Mouse (Mus musculus) bone marrow, adult 2 months (tissue): ENCODE results near the gene Gm884. TPM values are rescaled to one million over a fixed set of nuclear protein-coding genes. Genes with fewer than 3 reads are reported as not detected.
"Not testable (repeated sequence)": the region's sequence is repeated elsewhere in the genome, so short reads cannot be mapped to it uniquely, and the experiment has no call there.

Experiments
- H3K27ac ChIP-seq: fragments of 200-500 bp; 2 replicates; pipeline ENCODE4 v1.5.1; 2012; ENCODE audit warnings: low read depth, mild to moderate bottlenecking, control low read depth, inconsistent platforms, low read length; ENCODE audit not compliant: control insufficient read depth, poor library complexity, insufficient read depth
- H3K4me1 ChIP-seq: fragments of 200-500 bp; 2 replicates; pipeline ENCODE4 v1.6.1; 2011; ENCODE audit warnings: low read length; ENCODE audit not compliant: control insufficient read depth, insufficient read depth
- H3K4me3 ChIP-seq: fragments of 200-500 bp; replicated peaks from 2 replicates; pipeline ENCODE3; 2011; ENCODE audit warnings: mild to moderate bottlenecking, low read depth, low read length, control low read depth; ENCODE audit not compliant: control insufficient read depth
- CTCF ChIP-seq: fragments of 200-500 bp; IDR thresholded peaks from 2 replicates; pipeline ENCODE4 v1.5.1; 2011; ENCODE audit warnings: low read length, control low read depth; ENCODE audit not compliant: control insufficient read depth, insufficient read depth
- POLR2A ChIP-seq: fragments of 200-500 bp; IDR thresholded peaks from 2 replicates; pipeline ENCODE4 v1.6.1; 2011; ENCODE audit warnings: low read depth, mild to moderate bottlenecking, control low read depth, low read length, borderline replicate concordance; ENCODE audit not compliant: control insufficient read depth
- WGBS: fragments of 180-500 bp; shearing (Covaris S2); methylation state at CpG from one replicate; pipeline ENCODE4 v1.1.7; 2018; 5-methylcytosine and 5-hydroxymethylcytosine counted together
- polyA plus RNA-seq: library from polyadenylated mRNA; stranded (reverse); fragments of >200 nt; gene quantifications from 2 replicates; pipeline ENCODE4 v1.2.4, GENCODE M21; 2011; ENCODE audit warnings: low replicate concordance; ENCODE audit not compliant: missing spikeins, insufficient read depth, insufficient read length

Gm884 gene
- polyA plus RNA-seq, 1 experiment, result not detected

DNA sequence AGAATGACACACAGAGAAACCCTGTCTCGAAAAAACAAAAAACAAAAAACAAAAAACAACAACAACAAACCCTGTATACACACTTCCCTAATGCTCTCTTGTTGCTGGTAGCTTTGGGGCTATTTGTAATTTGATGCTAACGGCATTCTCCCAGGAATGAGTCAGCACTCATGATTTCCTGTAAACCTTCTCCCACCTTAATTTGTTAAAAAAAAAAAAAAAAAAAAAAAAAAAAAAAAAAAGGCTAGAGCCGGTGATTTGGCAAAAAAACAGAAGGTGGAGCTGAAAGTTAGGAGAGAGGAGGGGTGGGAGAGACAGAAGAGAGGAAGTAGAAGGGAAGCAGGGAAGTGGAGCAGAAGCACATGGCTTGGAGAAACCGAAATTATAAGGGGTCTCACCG is 14.3 kb downstream of the Gm884 start:
- no peak overlapping the region for H3K27ac ChIP-seq
- WGBS, result 11% methylated on average over 5 of the region's 5 CpGs
- no peak overlapping the region for H3K4me3 ChIP-seq
- TF ChIP-seq CTCF (no peak), POLR2A (no peak)
- H3K4me1 ChIP-seq, result no peaks in the 10 kb centered on the region; the same call in 1 of the 2 replicates

DNA sequence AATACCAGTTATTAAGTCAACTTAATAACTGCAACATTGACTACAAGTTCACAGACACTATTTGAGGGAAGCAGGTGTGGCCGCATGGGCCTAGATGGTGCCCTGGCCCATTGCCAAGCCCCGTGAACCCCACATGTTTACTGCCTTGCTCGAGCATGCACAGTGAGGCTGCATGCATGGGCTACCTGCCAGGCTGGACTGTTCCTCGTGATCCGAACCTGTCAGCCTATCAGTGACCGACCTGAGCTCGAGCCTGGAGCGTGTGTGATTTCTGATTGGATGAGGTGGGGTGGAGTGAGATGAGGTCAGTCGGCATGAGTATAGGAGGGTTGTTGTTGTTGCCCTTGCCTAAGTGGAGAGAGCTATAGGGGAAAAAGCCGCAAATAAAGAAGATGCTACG is 42.6 kb downstream of the Gm884 start:
- Histone ChIP-seq H3K27ac (no peak overlapping the region), H3K4me3 (no peak overlapping the region), H3K4me1 (no peaks in the 10 kb centered on the region)
- TF ChIP-seq POLR2A, result no peak
- no peak for TF ChIP-seq CTCF
- 85% methylated on average over 11 of the region's 11 CpGs for WGBS

DNA sequence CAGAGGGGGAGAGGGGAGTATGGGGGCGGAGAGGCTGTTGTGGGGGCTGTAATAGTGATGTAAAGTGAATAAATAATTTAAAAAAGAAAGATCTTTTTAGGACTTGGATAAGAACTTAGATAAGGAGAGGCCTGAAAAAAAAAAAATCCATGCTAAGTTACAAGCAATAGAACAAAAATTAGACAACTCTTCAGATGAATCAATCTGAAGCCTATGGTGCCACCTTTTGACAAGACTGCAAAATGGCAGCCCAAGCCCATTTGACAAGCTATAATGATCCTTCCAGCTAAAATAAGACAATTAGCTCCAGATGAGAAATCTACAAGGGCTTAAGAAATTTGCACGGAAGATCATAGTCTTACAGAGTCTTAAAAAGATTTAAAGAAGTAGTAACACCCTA is 64.9 kb downstream of the Gm884 start:
- Histone ChIP-seq H3K4me3 (no peak overlapping the region), H3K27ac (no peak overlapping the region), H3K4me1 (no peaks in the 10 kb centered on the region)
- TF ChIP-seq CTCF, result no peak
- no peak for TF ChIP-seq POLR2A
- 71% methylated on average over 2 of the region's 2 CpGs for WGBS

DNA sequence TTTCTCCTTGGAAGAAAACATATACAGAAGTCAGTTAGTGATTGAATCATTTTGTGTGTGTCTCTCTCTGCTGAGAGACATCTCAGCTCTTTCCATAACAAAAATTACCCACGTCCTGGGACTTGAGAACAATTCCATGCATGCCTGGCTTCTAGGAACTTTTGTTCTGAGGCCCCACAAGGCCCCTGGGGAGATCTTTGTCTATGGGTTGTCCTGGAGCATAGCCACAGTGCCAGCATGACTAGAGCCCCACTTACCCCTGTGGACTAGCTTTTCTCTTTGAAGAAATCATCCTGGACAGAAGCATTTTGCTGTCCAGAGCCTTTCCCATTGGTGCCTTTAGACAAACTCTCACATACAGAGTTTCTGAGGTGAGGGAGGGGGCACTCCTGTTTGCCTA is 86.0 kb downstream of the Gm884 start:
- H3K4me1 ChIP-seq, H3K4me3 ChIP-seq, H3K27ac ChIP-seq: not testable (repeated sequence)
- 55% methylated on average over 1 of the region's 1 CpGs for WGBS

DNA sequence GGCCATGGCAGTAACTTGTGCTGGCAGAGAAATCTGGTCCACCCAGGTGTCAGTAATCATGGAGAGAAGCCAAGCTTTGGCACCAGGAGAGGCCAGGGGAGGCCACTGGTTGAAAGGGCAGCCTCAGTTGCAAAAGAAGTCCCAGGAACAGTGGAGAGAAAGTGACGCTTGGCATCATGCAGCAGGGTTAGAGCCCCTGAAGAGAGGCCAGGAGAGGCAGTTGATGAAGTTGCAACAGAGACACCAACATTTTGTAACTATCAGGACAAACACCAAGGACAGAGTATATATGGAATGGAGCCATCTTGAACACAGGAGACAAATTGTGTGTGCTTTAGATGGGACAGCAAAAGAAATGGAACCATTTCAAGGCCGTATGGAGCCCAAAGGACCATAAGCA is 108.8 kb downstream of the Gm884 start:
- H3K4me1 ChIP-seq, result no peaks in the 10 kb centered on the region
- no peak for TF ChIP-seq CTCF
- no peak for TF ChIP-seq POLR2A
- no peak overlapping the region for H3K27ac ChIP-seq
- H3K4me3 ChIP-seq, result no peak overlapping the region
- 73% methylated on average over 2 of the region's 2 CpGs for WGBS

DNA sequence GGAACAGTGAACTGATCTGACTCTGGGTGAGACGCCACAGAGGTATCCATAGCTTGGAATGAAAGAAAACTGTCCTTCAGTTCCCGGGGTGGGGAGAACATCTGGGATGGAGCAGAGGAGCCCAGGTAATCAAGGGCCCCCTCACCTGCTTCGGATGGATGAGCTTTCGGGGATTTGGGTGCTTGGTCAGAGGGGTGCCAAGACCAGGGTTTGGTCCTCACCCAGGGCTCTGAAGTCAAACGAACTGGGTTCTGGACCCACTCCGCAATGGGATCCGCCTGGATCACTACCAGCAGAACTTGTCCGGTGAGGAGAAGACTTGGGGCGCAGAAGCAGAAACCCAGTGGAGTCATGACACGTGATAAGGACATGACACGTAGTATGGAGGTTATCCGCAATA is 116.4 kb downstream of the Gm884 start, which contains the start of gene Lrrc37a:
TSS of gene Lrrc37a (minus strand) at position 101 of the 400 bp plus-strand sequence.
- Histone ChIP-seq H3K4me1 (no peaks in the 10 kb centered on the region), H3K4me3 (no peak within 1 kb of the TSS), H3K27ac (no peak within 1 kb of the TSS; the same call in 1 of the 2 replicates)
- TF ChIP-seq POLR2A (no peak), CTCF (no peak)
- WGBS, result 88% methylated on average over 12 of the region's 12 CpGs

Other genes starting within 250 kb of the Gm884 start
- gene Plekhm1, start 208.5 kb downstream of the Gm884 start, polyA plus RNA-seq, result 12.5 and 23.7 TPM in 2 replicates
- gene Lrrc37a, start 116.5 kb downstream of the Gm884 start, polyA plus RNA-seq, result not detected in 2 replicates
- not detected in 2 replicates for gene Lyzl6, start 17.8 kb upstream of the Gm884 start, polyA plus RNA-seq
- gene Rprml, start 28.4 kb upstream of the Gm884 start, polyA plus RNA-seq, result not detected in 2 replicates
- gene Gosr2, start 76.8 kb upstream of the Gm884 start, polyA plus RNA-seq, result 17.2 and 21.0 TPM in 2 replicates
- gene Wnt9b, start 128.7 kb upstream of the Gm884 start, polyA plus RNA-seq, result not detected in 2 replicates
- gene Wnt3, start 153.0 kb upstream of the Gm884 start, polyA plus RNA-seq, result 0.41 TPM in 1 of 2 replicates, not detected in the other